Mouse (Mus musculus): ENCODE data around the gene Txnrd2. TPM values are rescaled to one million over a fixed set of nuclear protein-coding genes. Genes with fewer than 3 reads are reported as not detected.

Txnrd2 gene
- polyA plus RNA-seq, 1 experiment from 2014 or later, result 107 TPM

DNA sequence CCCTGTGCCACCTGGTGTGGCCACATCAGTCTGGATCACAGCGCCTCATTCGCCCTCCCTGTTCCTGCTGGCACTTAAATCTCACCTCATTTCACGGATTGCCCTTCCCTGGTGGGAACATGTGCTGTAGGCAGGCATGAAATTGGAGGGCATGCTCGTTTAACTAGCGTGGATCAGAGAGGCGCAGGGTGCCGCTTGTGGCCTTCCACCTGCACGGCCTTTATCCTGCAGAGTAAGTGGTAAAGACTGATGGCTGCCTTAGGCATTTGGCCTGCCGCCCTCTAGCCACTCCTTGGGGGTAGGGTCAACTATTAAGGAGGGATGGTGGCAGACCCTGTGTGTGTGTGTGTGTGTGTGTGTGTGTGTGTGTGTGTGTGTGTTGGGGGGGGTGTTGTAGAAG is 35.8 kb downstream of the Txnrd2 start:
- Histone ChIP-seq H3K9ac (no peak overlapping the region), H3K27me3 (replicated peaks) (no peaks in the 10 kb centered on the region), H3K4me2 (no peak overlapping the region), H3K4me1 (peaks cover 50% of the 10 kb centered on the region), H3K27ac (no peak overlapping the region), H3K36me3 (peaks cover 99% of the 10 kb centered on the region), H3K4me3 (no peak overlapping the region), H3K9me3 (replicated peaks) (no peaks in the 10 kb centered on the region)
- no peak for ATAC-seq
- WGBS (ENCODE audit: insufficient replicate concordance), result 85% methylated on average over 9 of the region's 9 CpGs

DNA sequence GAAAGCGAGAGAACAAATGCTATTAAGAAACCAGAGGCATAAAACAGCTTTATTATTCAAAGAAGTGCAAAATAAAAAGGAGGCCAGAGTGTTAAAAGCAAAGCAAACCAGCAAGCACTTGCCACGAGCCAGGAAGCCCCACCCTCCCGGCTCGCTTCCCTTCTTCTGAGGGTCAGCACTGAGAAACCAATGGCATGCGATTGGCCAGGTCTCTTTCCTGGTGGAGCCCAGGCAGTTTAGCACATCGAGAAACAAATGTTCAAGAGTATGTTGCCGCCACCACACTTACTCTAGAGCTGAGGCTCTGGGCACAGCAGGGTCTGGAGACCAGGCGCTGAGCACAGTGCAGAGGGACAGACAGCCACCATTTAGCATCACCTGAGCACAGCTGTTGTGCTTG is 36.4 kb downstream of the Txnrd2 start:
- H3K36me3 ChIP-seq, result peaks cover 99% of the 10 kb centered on the region
- H3K27ac ChIP-seq, result no peak overlapping the region
- H3K27me3 ChIP-seq (replicated peaks), result no peaks in the 10 kb centered on the region
- H3K4me3 ChIP-seq, result no peak overlapping the region
- no peak overlapping the region for H3K4me2 ChIP-seq
- no peak for ATAC-seq
- no peaks in the 10 kb centered on the region for H3K9me3 ChIP-seq (replicated peaks)
- H3K9ac ChIP-seq, result no peak overlapping the region
- WGBS (ENCODE audit: insufficient replicate concordance), result 53% methylated on average over 8 of the region's 8 CpGs
- H3K4me1 ChIP-seq, result peaks cover 46% of the 10 kb centered on the region

DNA sequence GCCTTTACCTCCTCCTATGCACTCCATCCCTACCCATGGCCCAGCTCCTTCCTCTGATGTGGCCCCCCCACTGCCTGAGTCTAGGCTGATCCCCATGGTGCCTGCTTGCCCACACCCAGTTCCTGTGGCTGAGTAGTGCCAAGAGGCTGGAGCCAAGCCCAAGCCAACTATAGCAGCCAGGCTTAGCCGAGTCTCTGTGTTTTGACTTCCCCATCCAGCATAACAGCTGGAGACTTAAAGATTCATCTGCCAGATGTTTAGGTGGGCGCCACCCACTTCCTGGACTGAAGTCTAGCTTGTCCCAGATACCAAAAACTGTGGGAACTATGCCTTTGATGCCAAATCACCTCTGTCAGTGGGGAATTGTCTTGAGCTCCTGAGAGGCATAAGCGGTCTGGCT is 38.1 kb downstream of the Txnrd2 start:
- Histone ChIP-seq H3K27ac (no peak overlapping the region), H3K9ac (no peak overlapping the region), H3K4me3 (no peak overlapping the region), H3K27me3 (replicated peaks) (no peaks in the 10 kb centered on the region), H3K4me1 (peaks cover 29% of the 10 kb centered on the region), H3K4me2 (no peak overlapping the region), H3K9me3 (replicated peaks) (no peaks in the 10 kb centered on the region), H3K36me3 (peaks cover 99% of the 10 kb centered on the region)
- 51% methylated on average over 3 of the region's 3 CpGs for WGBS (ENCODE audit: insufficient replicate concordance)
- no peak for ATAC-seq

DNA sequence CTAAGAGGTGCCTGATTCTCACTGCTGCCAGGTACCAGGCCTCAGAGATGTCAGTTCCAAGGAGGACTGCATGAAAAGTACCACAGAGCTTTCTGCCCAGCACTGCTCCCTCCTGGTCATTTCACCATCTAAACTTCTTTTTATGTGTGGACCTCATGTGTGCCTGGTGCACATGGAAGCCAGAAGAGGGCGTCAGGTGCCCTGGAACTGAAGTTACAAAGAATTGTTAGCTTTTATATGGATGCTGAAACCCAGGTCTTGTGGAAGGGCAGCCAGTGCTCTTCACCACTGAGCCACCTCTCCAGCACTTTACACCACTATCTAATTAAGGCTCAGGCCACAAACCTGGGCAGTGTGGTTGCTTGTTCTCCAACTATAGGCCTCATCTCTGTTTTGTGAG is 44.6 kb downstream of the Txnrd2 start:
- H3K27ac ChIP-seq, result no peak overlapping the region
- 55% methylated on average over 1 of the region's 1 CpGs for WGBS (ENCODE audit: insufficient replicate concordance)
- no peak for ATAC-seq
- H3K4me1 ChIP-seq, result no peaks in the 10 kb centered on the region
- H3K27me3 ChIP-seq (replicated peaks), result no peaks in the 10 kb centered on the region
- no peak overlapping the region for H3K4me2 ChIP-seq
- no peaks in the 10 kb centered on the region for H3K9me3 ChIP-seq (replicated peaks)
- no peak overlapping the region for H3K9ac ChIP-seq
- peaks cover 100% of the 10 kb centered on the region for H3K36me3 ChIP-seq
- H3K4me3 ChIP-seq, result no peak overlapping the region

DNA sequence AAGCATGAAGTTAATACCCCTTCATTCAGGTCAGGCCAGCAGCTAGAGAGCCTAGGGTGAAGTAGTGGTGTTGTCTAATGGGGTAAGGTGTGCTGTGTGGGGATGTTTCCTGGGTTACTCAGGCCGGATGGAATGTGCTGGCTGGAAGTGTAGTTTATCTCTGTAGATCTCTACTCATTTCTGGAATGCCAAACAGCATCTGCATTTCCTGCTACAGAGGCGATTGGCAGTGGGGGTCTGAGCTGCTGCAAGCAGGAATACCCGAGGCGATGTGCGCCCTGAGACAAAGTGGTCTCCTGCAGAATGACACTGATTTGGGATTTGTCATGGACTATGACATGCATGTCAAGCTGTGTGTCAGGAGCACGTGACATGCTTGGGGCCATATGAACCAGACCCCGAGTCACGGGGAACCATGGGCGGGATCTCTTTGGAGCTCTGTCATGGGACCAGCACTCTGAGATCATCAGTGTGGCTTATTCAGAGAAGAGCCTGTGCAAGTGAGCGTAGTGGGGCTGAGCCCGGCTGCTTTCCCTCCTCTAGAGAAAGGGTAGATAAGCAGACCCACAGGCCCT is 45.3 kb downstream of the Txnrd2 start:
- Histone ChIP-seq H3K4me2 (no peak overlapping the region), H3K9me3 (replicated peaks) (no peaks in the 10 kb centered on the region), H3K4me1 (no peaks in the 10 kb centered on the region), H3K9ac (no peak overlapping the region), H3K27ac (no peak overlapping the region), H3K36me3 (peaks cover 100% of the 10 kb centered on the region), H3K4me3 (no peak overlapping the region), H3K27me3 (replicated peaks) (no peaks in the 10 kb centered on the region)
- 80% methylated on average over 11 of the region's 11 CpGs for WGBS (ENCODE audit: insufficient replicate concordance)
- no peak for ATAC-seq

DNA sequence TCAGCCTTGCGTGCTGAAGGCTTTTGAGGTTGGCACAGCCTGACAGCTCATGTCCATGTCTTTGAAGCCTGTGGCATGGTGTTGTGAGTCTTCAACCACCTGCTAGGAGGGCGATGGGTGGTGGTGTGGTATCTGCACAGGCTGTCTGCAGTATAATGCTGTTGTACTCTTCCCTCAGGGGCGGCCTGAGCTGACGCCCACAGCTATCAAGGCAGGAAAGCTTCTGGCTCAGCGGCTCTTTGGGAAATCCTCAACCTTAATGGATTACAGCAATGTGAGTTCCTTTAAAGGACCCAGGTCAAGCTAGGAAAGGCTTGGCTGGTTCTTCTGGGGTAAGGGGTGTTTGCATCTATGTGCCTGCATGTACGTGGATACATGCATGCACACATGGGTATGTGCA is 45.8 kb downstream of the Txnrd2 start:
- ATAC-seq, result no peak

DNA sequence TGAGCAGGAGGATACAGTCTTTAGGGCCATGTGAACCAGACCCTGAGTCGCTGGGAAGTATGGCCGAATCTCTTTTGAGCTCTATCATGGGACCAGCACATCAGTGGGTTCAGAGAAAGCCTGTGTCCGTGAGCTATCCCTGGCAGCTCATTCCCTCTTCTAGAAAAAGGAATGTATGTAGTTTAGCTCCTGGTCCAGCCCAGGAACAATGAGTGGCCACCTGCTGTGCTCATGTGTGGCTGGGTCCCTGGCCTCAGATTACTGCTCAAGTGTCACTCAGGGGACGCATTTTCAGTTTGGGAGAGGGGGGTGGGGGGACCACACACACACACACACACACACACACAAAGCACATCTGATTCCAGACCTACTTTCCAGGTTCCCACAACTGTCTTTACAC is 46.2 kb downstream of the Txnrd2 start:
- Histone ChIP-seq H3K4me3 (no peak overlapping the region), H3K36me3 (peaks cover 100% of the 10 kb centered on the region), H3K4me1 (no peaks in the 10 kb centered on the region), H3K9ac (no peak overlapping the region), H3K27ac (no peak overlapping the region), H3K9me3 (replicated peaks) (no peaks in the 10 kb centered on the region), H3K27me3 (replicated peaks) (no peaks in the 10 kb centered on the region), H3K4me2 (no peak overlapping the region)
- WGBS (ENCODE audit: insufficient replicate concordance), result 84% methylated on average over 4 of the region's 4 CpGs
- no peak for ATAC-seq

More for the DNA sequence above, 45.8 kb downstream of the Txnrd2 start:
- 81% methylated on average over 6 of the region's 6 CpGs for WGBS (ENCODE audit: insufficient replicate concordance)
- H3K4me3 ChIP-seq, result no peak overlapping the region
- no peaks in the 10 kb centered on the region for H3K27me3 ChIP-seq (replicated peaks)
- no peaks in the 10 kb centered on the region for H3K9me3 ChIP-seq (replicated peaks)
- no peak overlapping the region for H3K4me2 ChIP-seq
- H3K27ac ChIP-seq, result no peak overlapping the region
- no peak overlapping the region for H3K9ac ChIP-seq
- no peaks in the 10 kb centered on the region for H3K4me1 ChIP-seq
- peaks cover 100% of the 10 kb centered on the region for H3K36me3 ChIP-seq

DNA sequence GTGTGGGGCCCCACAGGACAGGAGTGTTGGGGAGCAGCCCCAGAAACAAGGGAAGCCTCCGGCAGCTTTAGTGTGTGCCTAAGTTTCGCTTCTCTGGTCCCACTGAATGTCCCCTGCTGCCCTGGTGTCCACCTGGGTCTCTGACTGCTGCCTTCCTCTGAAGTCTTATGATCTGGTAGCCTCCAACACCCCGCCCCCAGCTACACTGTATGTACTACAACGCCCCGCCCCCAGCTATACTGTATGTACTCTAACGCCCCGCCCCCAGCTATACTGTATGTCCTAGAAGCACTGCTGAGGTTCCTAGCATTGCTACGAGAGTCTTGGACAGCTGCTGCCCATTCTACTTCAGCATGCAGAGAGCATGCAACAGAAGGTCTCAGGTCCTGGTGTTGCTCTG is 46.8 kb downstream of the Txnrd2 start:
- 91% methylated on average over 8 of the region's 8 CpGs for WGBS (ENCODE audit: insufficient replicate concordance)
- Histone ChIP-seq H3K4me1 (no peaks in the 10 kb centered on the region), H3K9me3 (replicated peaks) (no peaks in the 10 kb centered on the region), H3K4me3 (no peak overlapping the region), H3K4me2 (no peak overlapping the region), H3K27me3 (replicated peaks) (no peaks in the 10 kb centered on the region), H3K9ac (no peak overlapping the region), H3K27ac (no peak overlapping the region), H3K36me3 (peaks cover 100% of the 10 kb centered on the region)
- ATAC-seq, result no peak

DNA sequence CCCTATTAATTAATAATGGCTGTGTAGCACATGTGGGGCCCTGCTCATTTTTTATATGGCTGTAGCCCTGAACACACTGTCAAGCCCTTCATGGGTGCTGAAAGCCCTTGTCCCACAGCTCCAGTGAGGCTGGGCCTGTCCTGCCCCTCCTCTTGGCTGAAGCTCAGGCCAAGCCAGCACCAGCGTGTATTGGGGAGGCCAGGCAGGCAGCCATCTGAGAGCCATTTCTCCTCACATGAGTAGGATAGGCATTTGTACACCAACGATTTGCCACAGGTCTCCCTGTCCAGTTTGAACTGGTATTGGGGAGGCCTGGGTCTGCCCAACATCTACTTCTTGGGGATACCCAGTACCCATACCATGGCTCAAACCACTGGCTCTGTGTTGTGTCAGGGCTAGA is 47.8 kb downstream of the Txnrd2 start:
- whole genome bisulfite sequencing (ENCODE audit: insufficient replicate concordance), result 91% methylated on average over 2 of the region's 2 CpGs
- Histone ChIP-seq H3K9ac (no peak overlapping the region), H3K9me3 (replicated peaks) (no peaks in the 10 kb centered on the region), H3K36me3 (peaks cover 100% of the 10 kb centered on the region), H3K27me3 (replicated peaks) (no peaks in the 10 kb centered on the region), H3K4me1 (no peaks in the 10 kb centered on the region), H3K27ac (no peak overlapping the region), H3K4me3 (no peak overlapping the region), H3K4me2 (no peak overlapping the region)
- no peak for ATAC-seq

DNA sequence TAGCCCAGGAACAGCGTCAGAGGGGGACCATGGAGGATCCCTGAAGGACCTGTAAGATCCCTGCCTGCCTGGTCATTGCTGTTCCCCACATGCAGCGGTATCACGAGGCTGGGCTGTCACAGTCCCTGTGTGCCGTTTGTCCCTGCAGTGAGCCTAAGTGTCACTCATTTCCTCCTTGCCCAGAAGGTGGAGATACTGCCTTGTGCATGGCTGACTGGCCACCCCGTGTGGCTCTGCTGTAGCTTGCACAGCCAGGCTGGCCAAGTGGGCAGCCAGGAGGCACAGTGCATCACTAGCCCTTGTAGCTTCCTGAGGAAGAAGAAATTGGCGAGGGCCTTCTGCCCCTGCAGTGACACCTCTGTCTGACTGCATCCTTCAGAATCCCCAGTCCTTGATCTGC is 51.8 kb downstream of the Txnrd2 start:
- no peak for ATAC-seq
- no peak overlapping the region for H3K9ac ChIP-seq
- no peaks in the 10 kb centered on the region for H3K27me3 ChIP-seq (replicated peaks)
- 64% methylated on average over 6 of the region's 6 CpGs for WGBS (ENCODE audit: insufficient replicate concordance)
- H3K9me3 ChIP-seq (replicated peaks), result no peaks in the 10 kb centered on the region
- peaks cover 14% of the 10 kb centered on the region for H3K4me1 ChIP-seq
- peaks cover 97% of the 10 kb centered on the region for H3K36me3 ChIP-seq
- H3K4me3 ChIP-seq, result no peak overlapping the region
- no peak overlapping the region for H3K4me2 ChIP-seq
- no peak overlapping the region for H3K27ac ChIP-seq

DNA sequence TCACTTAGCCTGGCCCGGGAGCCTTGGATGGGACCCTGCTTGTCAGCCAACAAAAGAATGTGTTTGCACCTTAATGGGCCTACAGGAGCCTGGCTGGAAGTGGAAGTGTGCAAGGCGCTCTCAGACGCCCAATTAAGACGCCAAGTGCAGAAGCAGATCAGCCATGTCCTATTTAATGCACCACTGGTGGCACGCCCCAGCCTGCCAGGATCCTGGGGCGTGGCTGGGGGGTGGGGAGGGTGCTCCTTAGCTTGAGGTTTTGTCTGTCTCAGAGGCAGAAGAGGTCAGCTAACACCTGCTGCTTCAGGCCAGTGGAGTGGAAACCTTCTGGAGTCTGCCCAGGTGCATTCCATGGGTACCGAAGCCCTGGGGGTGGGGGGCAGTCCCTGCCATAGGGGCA is 53.5 kb downstream of the Txnrd2 start:
- peaks cover 14% of the 10 kb centered on the region for H3K4me1 ChIP-seq
- peaks cover 91% of the 10 kb centered on the region for H3K36me3 ChIP-seq
- no peak for ATAC-seq
- no peak overlapping the region for H3K27ac ChIP-seq
- H3K4me2 ChIP-seq, result no peak overlapping the region
- WGBS (ENCODE audit: insufficient replicate concordance), result 73% methylated on average over 7 of the region's 7 CpGs
- H3K4me3 ChIP-seq, result no peak overlapping the region
- no peak overlapping the region for H3K9ac ChIP-seq
- H3K9me3 ChIP-seq (replicated peaks), result no peaks in the 10 kb centered on the region
- no peaks in the 10 kb centered on the region for H3K27me3 ChIP-seq (replicated peaks)

DNA sequence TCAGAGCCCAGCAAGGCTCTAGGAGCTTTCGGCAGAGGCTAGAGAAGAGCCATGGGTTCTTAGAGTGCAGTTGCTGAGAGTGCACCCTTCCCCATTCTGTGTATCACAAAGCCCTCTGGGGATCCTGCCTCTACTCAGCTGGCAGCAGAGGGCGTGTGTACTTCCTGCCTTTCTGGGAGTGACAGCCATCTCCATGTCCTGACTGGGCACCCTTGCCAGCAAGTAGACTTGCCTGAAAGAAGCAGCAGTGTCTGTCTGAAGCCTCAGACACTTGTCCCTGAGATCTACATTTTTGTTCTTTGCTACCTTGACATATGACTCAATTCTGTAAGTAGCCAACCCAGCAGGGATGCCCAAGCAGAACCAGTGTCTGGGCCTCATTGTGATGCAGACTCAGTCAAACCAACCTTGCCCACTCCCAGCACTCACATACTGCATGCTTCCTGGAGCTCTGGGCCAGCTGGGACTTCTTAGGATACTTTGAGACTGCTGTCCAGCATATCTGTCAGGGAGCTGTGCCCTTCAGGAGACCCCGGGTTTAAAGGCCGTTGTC is 54.8 kb downstream of the Txnrd2 start:
- H3K27me3 ChIP-seq (replicated peaks), result no peaks in the 10 kb centered on the region
- H3K9me3 ChIP-seq (replicated peaks), result no peaks in the 10 kb centered on the region
- WGBS (ENCODE audit: insufficient replicate concordance), result 75% methylated on average over 4 of the region's 4 CpGs
- no peak overlapping the region for H3K4me2 ChIP-seq
- no peak overlapping the region for H3K9ac ChIP-seq
- ATAC-seq, result no peak
- no peak overlapping the region for H3K4me3 ChIP-seq
- H3K4me1 ChIP-seq, result peaks cover 14% of the 10 kb centered on the region
- peaks cover 89% of the 10 kb centered on the region for H3K36me3 ChIP-seq
- no peak overlapping the region for H3K27ac ChIP-seq

DNA sequence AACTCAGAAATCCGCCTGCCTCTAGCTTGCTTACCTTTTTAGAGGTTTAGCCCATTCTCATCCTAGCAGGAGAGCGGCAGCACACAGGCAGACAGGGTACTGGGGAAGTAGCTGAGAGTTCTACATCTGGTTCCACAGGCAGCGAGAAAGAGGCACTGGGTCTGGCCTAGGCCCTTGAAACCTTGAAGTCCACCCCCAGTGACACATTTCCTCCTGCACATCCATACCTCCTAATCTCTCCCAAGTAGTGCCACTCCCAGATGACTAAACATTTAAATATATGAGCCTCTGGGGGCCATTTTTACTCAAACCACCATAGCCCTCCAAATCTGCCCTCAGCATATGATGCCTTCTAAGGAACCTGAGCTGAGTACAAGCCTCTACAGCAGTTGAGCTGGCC is 56.2 kb downstream of the Txnrd2 start:
- Histone ChIP-seq H3K36me3 (peaks cover 82% of the 10 kb centered on the region), H3K27ac (peak overlapping the region; percentile 1; the same call in 1 of the 2 replicates), H3K9ac (no peak overlapping the region), H3K4me1 (peaks cover 14% of the 10 kb centered on the region), H3K4me3 (no peak overlapping the region), H3K27me3 (replicated peaks) (no peaks in the 10 kb centered on the region), H3K9me3 (replicated peaks) (no peaks in the 10 kb centered on the region), H3K4me2 (no peak overlapping the region)
- 79% methylated on average over 3 of the region's 3 CpGs for WGBS (ENCODE audit: insufficient replicate concordance)
- ATAC-seq, result no peak

Data from liver, embryonic 12.5 days (tissue).